Mouse (Mus musculus): Measurements from ENCODE around the gene Pde4b.

DNA sequence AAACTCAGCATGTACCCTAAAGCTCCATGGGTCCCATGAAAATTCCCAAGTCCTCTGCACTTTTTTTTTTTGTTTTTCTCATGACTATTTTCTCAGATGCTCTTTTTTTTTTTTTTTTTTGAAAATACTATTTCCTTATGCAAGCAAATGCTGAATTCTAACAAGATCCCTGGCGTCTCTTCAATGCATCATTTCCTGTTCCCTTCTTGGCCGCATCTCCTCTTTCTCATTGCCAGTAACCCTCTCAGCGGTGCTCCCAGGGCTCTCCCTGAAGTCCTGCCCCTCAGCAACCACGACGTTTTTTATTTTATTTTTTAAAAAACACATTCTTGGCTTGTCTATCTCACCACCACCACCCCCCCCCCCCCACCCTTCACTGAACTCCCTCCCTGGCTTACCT is 408.1 kb downstream of the Pde4b start:
- TF ChIP-seq POLR2A (IDR thresholded peaks at IDR 0.05; ENCODE audit: borderline replicate concordance, low read depth, low read length): no peak
- TF ChIP-seq CTCF (IDR thresholded peaks at IDR 0.05; ENCODE audit: low read depth, low read length): no peak

All from bone marrow macrophage, adult 2 months (primary cell).